Mouse (Mus musculus): Measurements from ENCODE around the gene Camk2g. TPM values are rescaled to one million over a fixed set of nuclear protein-coding genes. Genes with fewer than 3 reads are reported as not detected.

Camk2g gene
- polyA plus RNA-seq, 1 experiment, result 0.35 TPM

GRCm38 (mm10) chr14:20758768-20759435, 35.0 kb downstream of the Camk2g start:
- Histone ChIP-seq H3K36me3 (ENCODE audit: control insufficient read depth) (peaks cover 52% of the 10 kb centered on the region), H3K4me3 (replicated peaks) (no peak overlapping the region), H3K27me3 (ENCODE audit: control insufficient read depth) (no peaks in the 10 kb centered on the region), H3K4me1 (ENCODE audit: control insufficient read depth) (no peaks in the 10 kb centered on the region), H3K9me3 (ENCODE audit: control insufficient read depth, low read length) (no peaks in the 10 kb centered on the region)
- TF ChIP-seq TAL1 (IDR thresholded peaks at IDR 0.05; ENCODE audit: low read length) (no peak), GATA1 (IDR thresholded peaks at IDR 0.05; ENCODE audit: low read length) (no peak)

GRCm38 (mm10) chr14:20757370-20757907, 36.4 kb downstream of the Camk2g start:
- Histone ChIP-seq H3K9me3 (ENCODE audit: control insufficient read depth, low read length) (no peaks in the 10 kb centered on the region), H3K4me1 (ENCODE audit: control insufficient read depth) (no peaks in the 10 kb centered on the region), H3K27me3 (ENCODE audit: control insufficient read depth) (no peaks in the 10 kb centered on the region), H3K4me3 (replicated peaks) (no peak overlapping the region), H3K36me3 (ENCODE audit: control insufficient read depth) (peaks cover 46% of the 10 kb centered on the region)
- TF ChIP-seq GATA1 (IDR thresholded peaks at IDR 0.05; ENCODE audit: low read length), result no peak
- TF ChIP-seq TAL1 (IDR thresholded peaks at IDR 0.05; ENCODE audit: low read length), result no peak

GRCm38 (mm10) chr14:20753792-20754191, 40.1 kb downstream of the Camk2g start:
- H3K4me1 ChIP-seq (ENCODE audit: control insufficient read depth), result no peaks in the 10 kb centered on the region
- no peak for TF ChIP-seq TAL1 (IDR thresholded peaks at IDR 0.05; ENCODE audit: low read length)
- no peak for TF ChIP-seq GATA1 (IDR thresholded peaks at IDR 0.05; ENCODE audit: low read length)
- H3K4me3 ChIP-seq (replicated peaks), result no peak overlapping the region
- H3K27me3 ChIP-seq (ENCODE audit: control insufficient read depth), result no peaks in the 10 kb centered on the region
- H3K36me3 ChIP-seq (ENCODE audit: control insufficient read depth), result peaks cover 21% of the 10 kb centered on the region
- H3K9me3 ChIP-seq (ENCODE audit: control insufficient read depth, low read length), result no peaks in the 10 kb centered on the region

- H3K4me1 ChIP-seq (ENCODE audit: control insufficient read depth), result no peaks in the 10 kb centered on the region
- no peak for TF ChIP-seq GATA1 (IDR thresholded peaks at IDR 0.05; ENCODE audit: low read length)
- TF ChIP-seq TAL1 (IDR thresholded peaks at IDR 0.05; ENCODE audit: low read length), result no peak
- peaks cover 6% of the 10 kb centered on the region for H3K36me3 ChIP-seq (ENCODE audit: control insufficient read depth)
- no peaks in the 10 kb centered on the region for H3K9me3 ChIP-seq (ENCODE audit: control insufficient read depth, low read length)
- no peak overlapping the region for H3K4me3 ChIP-seq (replicated peaks)
- no peaks in the 10 kb centered on the region for H3K27me3 ChIP-seq (ENCODE audit: control insufficient read depth)
These were observed 43.4 kb downstream of the Camk2g start for GRCm38 (mm10) chr14:20750503-20750902.

GRCm38 (mm10) chr14:20749494-20750051, 44.3 kb downstream of the Camk2g start:
- H3K4me3 ChIP-seq (replicated peaks), result no peak overlapping the region
- H3K36me3 ChIP-seq (ENCODE audit: control insufficient read depth), result peaks cover 3% of the 10 kb centered on the region
- H3K4me1 ChIP-seq (ENCODE audit: control insufficient read depth), result no peaks in the 10 kb centered on the region
- no peaks in the 10 kb centered on the region for H3K27me3 ChIP-seq (ENCODE audit: control insufficient read depth)
- TF ChIP-seq GATA1 (IDR thresholded peaks at IDR 0.05; ENCODE audit: low read length), result no peak
- TF ChIP-seq TAL1 (IDR thresholded peaks at IDR 0.05; ENCODE audit: low read length), result no peak
- no peaks in the 10 kb centered on the region for H3K9me3 ChIP-seq (ENCODE audit: control insufficient read depth, low read length)

GRCm38 (mm10) chr14:20748388-20748787, 45.5 kb downstream of the Camk2g start:
- TF ChIP-seq GATA1 (IDR thresholded peaks at IDR 0.05; ENCODE audit: low read length), result no peak
- TF ChIP-seq TAL1 (IDR thresholded peaks at IDR 0.05; ENCODE audit: low read length), result no peak
- H3K4me3 ChIP-seq (replicated peaks), result no peak overlapping the region
- peaks cover 9% of the 10 kb centered on the region for H3K36me3 ChIP-seq (ENCODE audit: control insufficient read depth)
- H3K9me3 ChIP-seq (ENCODE audit: control insufficient read depth, low read length), result no peaks in the 10 kb centered on the region
- H3K4me1 ChIP-seq (ENCODE audit: control insufficient read depth), result no peaks in the 10 kb centered on the region
- H3K27me3 ChIP-seq (ENCODE audit: control insufficient read depth), result no peaks in the 10 kb centered on the region

- TF ChIP-seq GATA1 (IDR thresholded peaks at IDR 0.05; ENCODE audit: low read length), result no peak
- TF ChIP-seq TAL1 (IDR thresholded peaks at IDR 0.05; ENCODE audit: low read length), result no peak
- peaks cover 9% of the 10 kb centered on the region for H3K36me3 ChIP-seq (ENCODE audit: control insufficient read depth)
These were observed 47.0 kb downstream of the Camk2g start for GRCm38 (mm10) chr14:20746935-20747334.

GRCm38 (mm10) chr14:20743614-20744013, 50.3 kb downstream of the Camk2g start:
- Histone ChIP-seq H3K27me3 (ENCODE audit: control insufficient read depth) (no peaks in the 10 kb centered on the region), H3K4me1 (ENCODE audit: control insufficient read depth) (peaks cover 2% of the 10 kb centered on the region; the same call in 1 of the 2 replicates), H3K4me3 (replicated peaks) (no peak overlapping the region), H3K9me3 (ENCODE audit: control insufficient read depth, low read length) (no peaks in the 10 kb centered on the region), H3K36me3 (ENCODE audit: control insufficient read depth) (peaks cover 30% of the 10 kb centered on the region)
- TF ChIP-seq TAL1 (IDR thresholded peaks at IDR 0.05; ENCODE audit: low read length), result no peak
- no peak for TF ChIP-seq GATA1 (IDR thresholded peaks at IDR 0.05; ENCODE audit: low read length)

More at GRCm38 (mm10) chr14:20746935-20747334, 47.0 kb downstream of the Camk2g start:
- Histone ChIP-seq H3K9me3 (ENCODE audit: control insufficient read depth, low read length) (no peaks in the 10 kb centered on the region), H3K4me1 (ENCODE audit: control insufficient read depth) (no peaks in the 10 kb centered on the region), H3K4me3 (replicated peaks) (no peak overlapping the region), H3K27me3 (ENCODE audit: control insufficient read depth) (no peaks in the 10 kb centered on the region)

GRCm38 (mm10) chr14:20741301-20741700, 52.6 kb downstream of the Camk2g start:
- peaks cover 34% of the 10 kb centered on the region for H3K36me3 ChIP-seq (ENCODE audit: control insufficient read depth)
- no peaks in the 10 kb centered on the region for H3K27me3 ChIP-seq (ENCODE audit: control insufficient read depth)
- peaks cover 13% of the 10 kb centered on the region for H3K4me1 ChIP-seq (ENCODE audit: control insufficient read depth)
- TF ChIP-seq GATA1 (IDR thresholded peaks at IDR 0.05; ENCODE audit: low read length) (no peak), TAL1 (IDR thresholded peaks at IDR 0.05; ENCODE audit: low read length) (no peak)
- H3K9me3 ChIP-seq (ENCODE audit: control insufficient read depth, low read length), result no peaks in the 10 kb centered on the region
- no peak overlapping the region for H3K4me3 ChIP-seq (replicated peaks)
